Mouse (Mus musculus) midbrain, postnatal 0 days (tissue): Measurements from ENCODE around the gene Foxj2. TPM values are rescaled to one million over a fixed set of nuclear protein-coding genes. Genes with fewer than 3 reads are reported as not detected.

ENCODE experiments used
- ATAC-seq: fragments of 200-750 bp; cut with Nextera tagmentation; 2 replicates; pipeline ENCODE4 v1.8.0; 2017; ENCODE audit warnings: moderate number of reproducible peaks, mild to moderate bottlenecking, moderate TSS enrichment, moderate library complexity; ENCODE audit not compliant: low FRiP score
- DNase-seq: peaks from one replicate; pipeline ENCODE4 v3.0.0-alpha.2; 2015; ENCODE audit warnings: low spot score
- H3K27ac ChIP-seq: fragments of 300-500 bp; sonication (generic); 2 replicates; pipeline ENCODE4 v1.5.1; 2014; ENCODE audit warnings: low read depth, mild to moderate bottlenecking, low read length, mixed read lengths
- H3K27me3 ChIP-seq: fragments of 300-500 bp; sonication (generic); 2 replicates; pipeline ENCODE4 v1.6.1; 2014; ENCODE audit warnings: low read length, control low read depth, mixed read lengths; ENCODE audit not compliant: insufficient read depth
- H3K36me3 ChIP-seq: fragments of 300-500 bp; sonication (generic); 2 replicates; pipeline ENCODE4 v1.6.1; 2014; ENCODE audit warnings: low read length, control low read depth, mixed read lengths; ENCODE audit not compliant: insufficient read depth
- H3K4me1 ChIP-seq: fragments of 300-500 bp; sonication (generic); 2 replicates; pipeline ENCODE4 v1.6.1; 2014; ENCODE audit warnings: mild to moderate bottlenecking, control low read depth, antibody characterized with exemption, low read length, mixed read lengths; ENCODE audit not compliant: insufficient read depth
- H3K4me2 ChIP-seq: fragments of 300-500 bp; sonication (generic); 2 replicates; pipeline ENCODE4 v1.6.1; 2014; ENCODE audit warnings: low read depth, mild to moderate bottlenecking, low read length, mixed read lengths; ENCODE audit not compliant: poor library complexity, severe bottlenecking
- H3K4me3 ChIP-seq: fragments of 300-500 bp; sonication (generic); 2 replicates; pipeline ENCODE4 v1.5.1; 2014; ENCODE audit warnings: low read depth, mild to moderate bottlenecking, low read length, moderate library complexity
- H3K9ac ChIP-seq: fragments of 300-500 bp; sonication (generic); replicated peaks from 2 replicates; pipeline ENCODE4 v1.6.1; 2014; ENCODE audit warnings: mild to moderate bottlenecking, low read length, moderate library complexity, mixed read lengths; ENCODE audit not compliant: poor library complexity, severe bottlenecking
- H3K9me3 ChIP-seq: fragments of 300-500 bp; sonication (generic); 2 replicates; pipeline ENCODE4 v1.6.1; 2016; ENCODE audit warnings: low read length, control low read depth
- CTCF ChIP-seq: IDR thresholded peaks from 2 replicates; pipeline ENCODE4 v1.5.1; 2016; ENCODE audit warnings: antibody characterized with exemption, mild to moderate bottlenecking
- WGBS: fragments of 180-500 bp; shearing (Covaris S2); extraction: QIAGEN DNeasy Blood & Tissue Kit; methylation state at CpG from one replicate; pipeline ENCODE4 v1.1.7; 2014; 5-methylcytosine and 5-hydroxymethylcytosine counted together
- polyA plus RNA-seq: library from polyadenylated mRNA; unstranded; fragments of >200 nt; fragmentation: Nextera tagmentation; extraction: Ambion mirVana; gene quantifications from 2 replicates; pipeline ENCODE4 v1.2.1, GENCODE M21; 2015
- total RNA-seq: library from RNA; depleted of rRNA; stranded (reverse); fragments of >200 nt; gene quantifications from 2 replicates; pipeline ENCODE4 v1.2.3, GENCODE M21; 2014

Gene Foxj2
- total and polyA plus RNA-seq, 2 experiments from 2014 or later = 8.8 to 27.2 TPM

DNA sequence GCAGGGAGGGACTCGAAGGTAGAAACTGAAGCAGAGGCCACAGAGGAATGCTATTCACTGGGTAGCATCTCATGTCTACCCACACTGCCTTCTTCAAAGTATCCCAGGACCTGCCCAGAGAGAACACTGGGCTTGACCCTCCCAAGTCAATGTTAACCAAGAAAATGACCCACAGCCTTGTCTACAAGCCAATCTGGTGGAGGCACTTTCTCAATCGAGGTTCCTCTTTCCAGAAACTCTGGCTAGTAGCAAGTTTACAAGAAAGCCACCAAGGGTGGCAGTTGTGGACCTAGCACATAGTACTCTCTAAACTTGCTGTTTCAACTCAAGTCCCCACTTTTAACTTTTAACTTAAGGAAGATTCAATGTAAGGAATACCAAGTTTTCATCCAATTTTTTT is 33.0 kb downstream of the Foxj2 start:
- 75% methylated on average over 2 of the region's 2 CpGs for WGBS
- Histone ChIP-seq H3K36me3 (no peaks in the 10 kb centered on the region), H3K27ac (no peak overlapping the region), H3K9me3 (no peaks in the 10 kb centered on the region), H3K4me2 (no peak overlapping the region), H3K4me1 (no peaks in the 10 kb centered on the region), H3K4me3 (no peak overlapping the region), H3K27me3 (no peaks in the 10 kb centered on the region), H3K9ac (no peak overlapping the region)
- no peak for TF ChIP-seq CTCF
- no peak for ATAC-seq
- no peak for DNase-seq

DNA sequence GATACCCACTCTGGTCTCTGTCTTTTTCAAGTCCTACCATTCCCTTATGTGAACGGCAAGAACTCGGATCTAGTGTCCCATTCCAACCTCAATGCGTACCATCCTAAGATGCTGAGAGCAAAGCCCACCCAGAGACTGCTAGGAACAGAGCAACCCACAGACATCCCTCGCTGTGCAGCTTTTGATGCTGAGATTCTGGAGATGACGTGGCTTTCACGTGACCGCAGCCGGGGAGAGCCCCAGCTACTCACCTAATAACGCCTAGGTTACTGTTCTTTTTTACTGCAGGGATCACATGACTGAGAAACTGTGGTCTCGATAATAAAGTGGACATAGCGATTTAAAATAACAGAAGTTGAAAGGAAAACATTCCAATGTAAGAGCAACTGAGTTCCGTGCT is 34.8 kb downstream of the Foxj2 start:
- TF ChIP-seq CTCF = no peak
- H3K4me2 ChIP-seq = no peak overlapping the region
- ATAC-seq = no peak
- 81% methylated on average over 12 of the region's 12 CpGs for WGBS
- no peaks in the 10 kb centered on the region for H3K4me1 ChIP-seq
- H3K27me3 ChIP-seq = no peaks in the 10 kb centered on the region
- no peaks in the 10 kb centered on the region for H3K36me3 ChIP-seq
- no peak overlapping the region for H3K4me3 ChIP-seq
- H3K9ac ChIP-seq = no peak overlapping the region
- H3K27ac ChIP-seq = no peak overlapping the region
- no peaks in the 10 kb centered on the region for H3K9me3 ChIP-seq
- no peak for DNase-seq

DNA sequence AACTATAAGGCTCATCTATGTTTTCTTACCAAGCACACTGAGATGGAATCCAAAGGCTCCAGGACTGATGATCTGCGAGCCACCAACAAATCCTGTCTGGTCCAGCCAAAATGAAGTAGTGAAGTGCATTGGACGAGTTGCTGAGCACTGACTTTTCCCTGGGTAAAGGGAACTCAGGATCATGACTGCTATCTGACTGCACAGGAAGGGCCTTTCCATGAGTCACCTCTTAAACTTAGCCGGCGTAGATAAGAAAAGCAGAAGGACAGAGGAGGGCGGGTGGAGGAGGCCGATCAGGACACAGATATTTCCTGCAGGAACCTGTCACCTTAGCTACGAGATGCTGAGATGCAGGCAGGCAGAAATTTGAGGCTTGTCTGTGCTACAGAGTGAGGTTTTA is 36.2 kb downstream of the Foxj2 start, which contains the start of gene C3ar1:
TSS of gene C3ar1 (minus strand) at position 207 of the 400 bp plus-strand sequence.
- no peaks in the 10 kb centered on the region; the same call in 1 of the 2 replicates for H3K9me3 ChIP-seq
- no peak within 1 kb of the TSS for H3K4me3 ChIP-seq
- no peak for TF ChIP-seq CTCF
- no peaks in the 10 kb centered on the region for H3K4me1 ChIP-seq
- no peak within 1 kb of the TSS for H3K4me2 ChIP-seq
- DNase-seq (no peak), ATAC-seq (no peak)
- H3K9ac ChIP-seq = no peak within 1 kb of the TSS
- no peak within 1 kb of the TSS for H3K27ac ChIP-seq
- WGBS = 80% methylated on average over 7 of the region's 7 CpGs
- H3K36me3 ChIP-seq = no peaks in the 10 kb centered on the region
- no peaks in the 10 kb centered on the region for H3K27me3 ChIP-seq

DNA sequence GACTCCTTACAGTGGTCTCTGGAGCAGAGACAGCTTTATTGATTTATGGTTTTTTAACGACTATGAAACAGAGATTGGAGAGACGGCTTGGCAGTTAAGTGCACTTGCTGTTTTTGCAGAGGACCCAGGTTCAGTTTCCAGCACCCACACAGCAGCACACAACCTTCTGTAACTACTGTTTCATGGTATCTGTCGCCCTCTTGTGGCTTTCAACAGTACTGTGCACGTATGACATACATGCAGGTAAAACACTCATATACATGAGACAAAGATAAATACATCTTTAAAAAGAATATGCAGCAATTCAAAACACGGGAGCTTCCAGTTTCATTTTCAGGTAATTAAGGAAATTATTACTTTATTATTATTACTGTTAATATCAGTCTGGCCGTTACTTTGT is 42.7 kb downstream of the Foxj2 start:
- no peak overlapping the region for H3K9ac ChIP-seq
- peaks cover 4% of the 10 kb centered on the region; the same call in 1 of the 2 replicates for H3K9me3 ChIP-seq
- no peak overlapping the region for H3K27ac ChIP-seq
- H3K4me2 ChIP-seq = no peak overlapping the region
- no peaks in the 10 kb centered on the region for H3K27me3 ChIP-seq
- WGBS = 82% methylated on average over 6 of the region's 6 CpGs
- no peak for DNase-seq
- no peaks in the 10 kb centered on the region for H3K36me3 ChIP-seq
- peak; percentile 19 for TF ChIP-seq CTCF
- no peak for ATAC-seq
- no peak overlapping the region for H3K4me3 ChIP-seq
- no peaks in the 10 kb centered on the region for H3K4me1 ChIP-seq

DNA sequence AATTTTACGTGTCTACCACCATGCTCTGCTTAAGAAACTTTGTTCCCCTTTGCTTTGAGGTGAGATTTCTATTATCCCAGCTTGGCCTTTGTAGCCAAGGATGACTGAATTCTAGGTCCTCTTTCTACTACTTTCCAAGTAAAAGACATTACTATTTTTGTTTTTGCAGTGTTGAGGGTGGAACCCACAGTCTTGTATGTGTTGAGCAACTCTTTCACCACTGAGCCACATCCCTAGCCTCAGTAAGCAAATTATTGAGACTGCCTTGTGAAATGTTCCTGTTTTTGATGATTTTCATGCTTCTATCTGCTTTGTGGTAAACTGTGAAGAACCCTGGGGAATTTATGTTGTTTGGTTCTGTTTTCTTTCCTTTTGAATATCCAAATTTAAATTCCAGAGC is 43.2 kb downstream of the Foxj2 start:
- no peak for TF ChIP-seq CTCF
- Histone ChIP-seq H3K9ac (no peak overlapping the region), H3K9me3 (peaks cover 4% of the 10 kb centered on the region; the same call in 1 of the 2 replicates), H3K4me1 (no peaks in the 10 kb centered on the region), H3K4me2 (no peak overlapping the region), H3K4me3 (no peak overlapping the region), H3K36me3 (no peaks in the 10 kb centered on the region), H3K27me3 (no peaks in the 10 kb centered on the region), H3K27ac (no peak overlapping the region)
- 90% methylated on average over 1 of the region's 1 CpGs for WGBS
- ATAC-seq = no peak
- no peak for DNase-seq

DNA sequence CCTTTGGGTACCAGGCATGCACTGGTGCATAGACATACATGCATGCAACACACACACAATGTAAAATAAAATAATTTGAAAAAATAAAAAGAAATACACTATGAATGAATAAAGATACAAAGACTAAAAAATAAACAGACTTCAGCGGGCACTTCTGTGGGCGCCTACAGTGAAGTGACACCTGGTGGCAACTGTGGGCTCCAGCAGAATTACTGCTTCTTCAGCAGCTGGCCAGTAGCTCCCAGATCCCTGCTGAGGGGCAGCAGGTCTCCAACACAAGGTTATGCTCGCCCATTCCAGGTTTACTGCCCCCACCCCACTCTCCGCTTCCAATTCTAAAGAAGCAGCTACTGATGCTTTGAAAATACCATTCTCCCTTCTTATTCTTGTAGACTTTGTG is 48.2 kb downstream of the Foxj2 start:
- H3K9me3 ChIP-seq = no peaks in the 10 kb centered on the region
- no peaks in the 10 kb centered on the region for H3K36me3 ChIP-seq
- WGBS = 68% methylated on average over 4 of the region's 4 CpGs
- no peak overlapping the region for H3K9ac ChIP-seq
- no peak overlapping the region for H3K4me3 ChIP-seq
- TF ChIP-seq CTCF = peak; percentile 65
- no peaks in the 10 kb centered on the region for H3K4me1 ChIP-seq
- DNase-seq = peak; percentile 38
- ATAC-seq = no peak
- H3K4me2 ChIP-seq = no peak overlapping the region
- no peak overlapping the region for H3K27ac ChIP-seq
- no peaks in the 10 kb centered on the region for H3K27me3 ChIP-seq
